Mouse (Mus musculus) lung, postnatal 0 days (tissue): ENCODE results near the gene Dapp1.

ENCODE experiments used
- CTCF ChIP-seq: IDR thresholded peaks from 2 replicates; pipeline ENCODE4 v1.5.1; 2016; ENCODE audit warnings: antibody characterized with exemption, mild to moderate bottlenecking
- EP300 ChIP-seq: IDR thresholded peaks from 2 replicates; pipeline ENCODE4 v1.6.1; 2016; ENCODE audit warnings: antibody characterized with exemption, mild to moderate bottlenecking, control low read depth

- TF ChIP-seq CTCF (peak; percentile 27; the same call in 1 of the 2 replicates), EP300 (no peak)
Observed at GRCm38 (mm10) chr3:137918172-137918931, 63.0 kb downstream of the Dapp1 start, which contains the start of gene Lamtor3.
